Mouse (Mus musculus): ENCODE results near the gene Ikbkg.
"Not testable (repeated sequence)": the region's sequence is repeated elsewhere in the genome, so short reads cannot be mapped to it uniquely, and the experiment has no call there.

Ikbkg gene

GRCm38 (mm10) chrX:74392535-74393443 is at the start of gene Ikbkg, which contains the start of gene Fam3a:
TSS of gene Ikbkg (plus strand) at chrX:74393290.
TSS of gene Fam3a (minus strand) at chrX:74393272.
- peak; percentile 79 to 83 for DNase-seq

DNA sequence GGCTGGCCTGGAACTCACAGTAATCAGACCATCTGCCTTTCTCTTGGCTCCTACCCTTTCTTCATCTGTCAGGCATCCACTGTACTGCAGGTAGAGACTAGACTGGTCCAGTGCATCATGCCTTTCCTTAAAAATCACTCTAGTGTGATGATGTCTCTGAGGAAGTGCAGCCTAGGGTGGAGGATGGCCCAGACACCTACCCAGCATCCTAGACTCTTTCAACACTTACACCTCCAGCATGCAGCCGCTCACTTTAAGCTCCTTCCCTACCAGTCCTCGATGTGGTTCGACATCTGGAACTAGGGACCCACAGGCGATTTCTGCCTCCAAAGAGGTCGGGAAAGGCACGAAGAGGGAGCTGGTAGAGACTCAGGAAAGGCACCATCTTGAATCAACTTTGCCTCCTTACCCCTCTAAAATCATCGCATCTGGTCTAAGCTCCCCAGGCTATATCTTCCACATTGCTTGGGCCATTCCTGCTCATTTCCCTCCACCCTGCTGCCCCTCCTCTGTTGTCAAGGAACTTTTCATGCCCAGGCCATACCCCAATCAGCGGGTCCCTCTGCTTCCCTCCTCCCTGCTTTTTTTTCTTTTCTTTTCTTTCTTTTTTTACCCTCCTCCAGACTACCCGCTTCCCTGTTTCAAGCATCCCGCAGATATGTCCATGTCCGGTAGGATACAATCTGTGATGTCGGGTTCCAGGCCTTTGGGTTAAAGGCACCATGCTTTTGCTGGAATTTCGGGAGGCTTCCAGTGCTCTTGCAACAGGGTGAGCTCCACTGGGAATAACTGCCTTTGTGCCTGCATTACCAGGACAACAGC is 40.2 kb upstream of the Ikbkg start:
- no peak for DNase-seq

GRCm38 (mm10) chrX:74353467-74353770 is 39.7 kb upstream of the Ikbkg start, which contains the start of gene Lage3:
TSS of gene Lage3 (minus strand) at chrX:74353618.
- peak; percentile 75 to 77 for DNase-seq

- DNase-seq, result not testable (repeated sequence)
Measured at GRCm38 (mm10) chrX:74357069-74357468, 36.0 kb upstream of the Ikbkg start.

DNA sequence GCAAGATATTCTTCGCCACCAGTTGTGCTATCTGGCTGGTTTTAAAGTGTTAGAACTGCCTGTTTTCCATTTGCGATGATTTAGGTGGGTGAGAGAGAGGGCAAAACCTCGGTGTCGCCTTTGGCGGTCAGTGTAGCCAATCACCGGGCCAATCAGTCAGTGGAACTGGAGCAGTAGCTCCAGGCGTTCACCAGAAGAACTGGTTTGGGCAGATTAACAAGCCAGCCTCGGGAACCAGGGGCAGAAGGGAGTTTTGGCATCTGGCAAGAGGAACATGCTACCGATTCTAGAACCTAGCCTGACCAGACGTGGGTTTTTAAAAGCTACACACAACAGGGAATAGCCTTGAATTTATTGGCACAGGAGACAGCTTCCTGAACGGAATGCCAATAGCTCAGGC is 33.9 kb upstream of the Ikbkg start:
- peak; percentile 22 to 47 for DNase-seq

GRCm38 (mm10) chrX:74367512-74367911 is 25.6 kb upstream of the Ikbkg start:
- DNase-seq, result no peak

GRCm38 (mm10) chrX:74368209-74368909 is 24.7 kb upstream of the Ikbkg start:
- peak; percentile 73 to 82 for DNase-seq

- peak; percentile 90 for DNase-seq
Measured at GRCm38 (mm10) chrX:74372888-74373549, 20.1 kb upstream of the Ikbkg start, which contains the start of the genes Ubl4a and Slc10a3. TSS of gene Ubl4a (minus strand) at chrX:74373218. TSS of gene Slc10a3 (minus strand) at chrX:74373349.

DNA sequence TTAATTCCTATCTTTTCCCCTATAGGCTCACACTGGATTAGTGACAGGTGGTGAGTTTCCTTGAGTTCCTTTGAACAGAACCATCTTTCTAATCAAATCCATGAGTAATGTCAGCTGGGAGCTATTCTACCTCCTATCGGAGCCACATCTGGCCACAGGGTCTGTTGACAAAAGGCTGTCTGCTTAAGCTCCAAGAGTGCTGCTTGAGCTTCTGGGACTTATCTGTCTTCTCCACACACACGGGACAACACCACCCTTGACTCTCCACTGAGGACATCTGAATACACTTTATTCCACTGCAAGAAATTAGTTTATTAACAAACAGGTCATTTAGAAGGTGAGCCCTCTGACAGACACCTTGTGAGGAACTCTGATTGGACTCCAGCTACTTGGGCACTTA is 8.6 kb upstream of the Ikbkg start:
- no peak for DNase-seq

- DNase-seq, result no peak
Measured at GRCm38 (mm10) chrX:74388153-74388552, 4.9 kb upstream of the Ikbkg start.

DNA sequence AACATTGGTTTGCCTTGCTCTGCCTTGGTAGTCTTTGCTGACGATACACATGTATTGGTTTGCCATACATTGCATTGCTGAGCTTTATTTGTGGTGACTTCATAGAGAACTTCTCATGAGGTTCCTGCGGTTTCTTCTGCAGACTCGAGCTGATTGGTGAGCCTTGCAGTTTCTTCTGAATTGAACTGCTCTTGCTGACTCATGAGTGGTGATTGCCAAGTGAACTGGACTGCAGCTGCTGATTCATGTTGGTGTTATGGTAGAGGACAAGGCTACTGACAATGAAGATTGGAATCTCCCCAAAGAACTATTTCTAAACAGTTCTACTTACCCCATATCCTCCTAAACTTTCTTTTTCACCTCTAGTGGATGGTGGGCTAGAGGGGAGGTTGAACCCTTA is 7.0 kb downstream of the Ikbkg start:
- DNase-seq, result no peak

DNA sequence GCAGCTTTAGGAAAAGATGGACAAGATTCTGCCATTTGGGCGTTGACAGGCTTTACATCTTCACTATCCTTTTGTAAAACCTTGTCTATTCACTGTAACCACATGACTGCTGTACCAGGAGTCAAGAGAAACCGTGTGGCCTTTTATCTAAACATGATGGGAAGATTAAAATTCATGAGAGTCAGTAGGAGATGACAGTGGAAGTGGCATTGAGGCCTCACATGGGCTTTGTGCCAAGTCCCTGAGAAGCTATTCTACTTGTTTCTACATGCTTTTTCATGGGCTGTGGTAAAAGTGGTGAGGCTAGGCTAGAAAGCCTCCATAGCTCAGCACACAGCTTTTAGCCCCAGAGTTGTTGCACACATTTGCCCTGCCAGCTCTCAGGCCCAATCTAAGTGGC is 15.2 kb downstream of the Ikbkg start:
- DNase-seq, result no peak

- peak; percentile 47 to 65 for DNase-seq
Measured at GRCm38 (mm10) chrX:74413377-74413776, 20.3 kb downstream of the Ikbkg start.

- DNase-seq, result no peak
Measured at GRCm38 (mm10) chrX:74424443-74424842, 31.4 kb downstream of the Ikbkg start.

- DNase-seq, result peak; percentile 28 to 32
Measured at GRCm38 (mm10) chrX:74425195-74425594, 32.1 kb downstream of the Ikbkg start.

DNA sequence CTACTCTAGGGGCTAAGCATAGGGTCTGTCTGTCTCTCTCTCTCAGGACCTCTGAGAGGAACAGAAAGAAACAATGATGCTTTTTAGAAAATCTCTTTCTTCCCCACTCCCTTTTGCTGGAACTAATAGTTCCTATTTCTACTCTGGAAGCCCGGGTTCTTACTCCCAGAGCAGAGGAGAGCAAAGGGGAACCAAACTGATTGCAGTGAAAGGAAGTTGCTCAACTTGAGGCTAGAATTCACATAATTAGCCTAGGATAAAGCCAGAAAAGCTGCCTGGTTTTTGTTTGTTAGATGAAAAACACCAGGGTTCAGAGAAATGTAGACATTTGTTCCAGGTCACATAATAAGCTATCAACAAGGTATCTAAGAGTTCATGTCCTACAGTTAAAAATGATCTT is 33.2 kb downstream of the Ikbkg start:
- DNase-seq, result no peak

GRCm38 (mm10) chrX:74427116-74427515 is 34.0 kb downstream of the Ikbkg start:
- DNase-seq, result no peak

- no peak for DNase-seq
Measured at GRCm38 (mm10) chrX:74428146-74428825, 35.2 kb downstream of the Ikbkg start.

DNA sequence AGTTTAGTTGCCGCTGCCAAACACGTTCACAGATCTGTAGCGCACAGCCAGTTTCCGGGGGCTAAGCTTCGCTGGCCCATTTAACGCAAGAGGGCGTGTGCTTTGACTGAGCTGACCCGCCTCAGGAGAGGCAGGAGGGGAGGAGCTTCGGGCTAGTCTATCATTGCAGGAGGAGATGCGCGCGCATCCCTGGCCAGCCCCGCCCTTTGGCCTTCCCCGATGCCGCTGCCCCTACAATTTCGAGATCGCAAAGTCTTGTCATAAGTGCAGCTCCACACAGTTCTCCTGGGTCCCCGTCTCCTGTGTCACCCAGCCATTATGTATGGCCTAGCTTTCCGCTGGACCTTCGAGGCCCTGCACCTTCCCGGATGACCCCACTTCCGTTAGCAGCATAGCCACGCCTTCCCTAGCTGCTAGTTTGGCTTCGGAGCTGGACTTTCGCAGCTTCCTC is 35.8 kb downstream of the Ikbkg start, which contains the start of gene G6pdx:
Gene G6pdx (minus strand): TSS at position 369 of the 451 bp plus-strand sequence.
- peak; percentile 87 to 89 for DNase-seq

DNA sequence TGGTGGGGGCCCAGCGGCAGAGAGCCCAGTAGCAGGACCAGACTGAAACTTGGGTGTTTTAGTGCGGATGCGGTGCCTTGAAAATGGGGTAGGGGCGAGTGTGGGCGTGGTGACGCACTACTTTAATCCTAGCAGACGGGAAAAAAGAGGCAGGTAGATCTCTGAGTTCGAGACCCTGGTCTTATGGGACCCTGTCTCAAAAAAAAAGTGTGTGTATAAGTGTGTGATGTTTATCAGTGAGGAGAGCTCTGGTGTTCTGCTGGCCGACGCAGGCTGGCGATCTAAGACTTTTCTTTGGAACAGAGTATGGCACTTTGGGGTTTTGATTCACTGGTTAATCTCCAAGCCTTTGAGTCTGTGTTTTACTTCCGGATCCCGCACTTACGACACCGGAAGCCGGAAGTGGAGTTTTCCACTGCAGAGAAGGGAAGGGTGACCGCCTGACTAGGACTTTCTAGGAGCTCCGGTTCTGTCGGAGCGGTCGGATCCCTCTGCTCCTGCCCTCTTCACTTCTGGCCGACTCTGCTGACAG is 36.3 kb downstream of the Ikbkg start:
- DNase-seq, result peak; percentile 70 to 73
